Mouse (Mus musculus) midbrain, embryonic 14.5 days (tissue): ENCODE measurements around the gene Phf13. TPM values are rescaled to one million over a fixed set of nuclear protein-coding genes. Genes with fewer than 3 reads are reported as not detected.

Experiments used
- ATAC-seq: fragments of 200-750 bp; cut with Nextera tagmentation; 2 replicates; pipeline ENCODE4 v1.8.0; 2017; ENCODE audit warnings: moderate number of reproducible peaks, moderate library complexity; ENCODE audit not compliant: low FRiP score, low TSS enrichment
- DNase-seq: peaks from one replicate; pipeline ENCODE4 v3.0.0-alpha.2; 2015
- H3K27ac ChIP-seq: fragments of 300-500 bp; sonication (generic); replicated peaks from 2 replicates; pipeline ENCODE4 v1.5.1; 2014; ENCODE audit warnings: mild to moderate bottlenecking, low read depth, low read length, moderate library complexity
- H3K27me3 ChIP-seq: fragments of 300-500 bp; sonication (generic); 2 replicates; pipeline ENCODE4 v1.6.1; 2014; ENCODE audit warnings: low read length, control low read depth, mixed read lengths; ENCODE audit not compliant: control insufficient read depth, insufficient read depth
- H3K36me3 ChIP-seq: fragments of 300-500 bp; sonication (generic); 2 replicates; pipeline ENCODE4 v1.6.1; 2014; ENCODE audit warnings: low read length, control low read depth; ENCODE audit not compliant: control insufficient read depth, insufficient read depth
- H3K4me1 ChIP-seq: fragments of 300-500 bp; sonication (generic); 2 replicates; pipeline ENCODE4 v1.6.1; 2014; ENCODE audit warnings: mild to moderate bottlenecking, antibody characterized with exemption, low read length, control low read depth; ENCODE audit not compliant: control insufficient read depth, insufficient read depth
- H3K4me2 ChIP-seq: fragments of 300-500 bp; sonication (generic); 2 replicates; pipeline ENCODE4 v1.6.1; 2014; ENCODE audit warnings: mild to moderate bottlenecking, low read length, moderate library complexity
- H3K4me3 ChIP-seq: fragments of 300-500 bp; sonication (generic); replicated peaks from 2 replicates; pipeline ENCODE4 v1.5.1; 2014; ENCODE audit warnings: low read depth, low read length
- H3K9ac ChIP-seq: fragments of 300-500 bp; sonication (generic); replicated peaks from 2 replicates; pipeline ENCODE4 v1.6.1; 2014; ENCODE audit warnings: mild to moderate bottlenecking, low read length, moderate library complexity
- H3K9me3 ChIP-seq: fragments of 300-500 bp; sonication (generic); 2 replicates; pipeline ENCODE4 v1.6.1; 2016; ENCODE audit warnings: low read length, control low read depth, mixed read lengths; ENCODE audit not compliant: control insufficient read depth
- WGBS: fragments of 180-500 bp; shearing (Covaris S2); extraction: QIAGEN DNeasy Blood & Tissue Kit; methylation state at CpG from one replicate; pipeline ENCODE4 v1.1.7; 2014; 5-methylcytosine and 5-hydroxymethylcytosine counted together
- polyA plus RNA-seq: library from polyadenylated mRNA; unstranded; fragments of >200 nt; fragmentation: Nextera tagmentation; extraction: Ambion mirVana; gene quantifications from 2 replicates; pipeline ENCODE4 v1.2.1, GENCODE M21; 2014

Gene Phf13
- polyA plus RNA-seq, 1 experiment from 2014 or later: 19.0 TPM

DNA sequence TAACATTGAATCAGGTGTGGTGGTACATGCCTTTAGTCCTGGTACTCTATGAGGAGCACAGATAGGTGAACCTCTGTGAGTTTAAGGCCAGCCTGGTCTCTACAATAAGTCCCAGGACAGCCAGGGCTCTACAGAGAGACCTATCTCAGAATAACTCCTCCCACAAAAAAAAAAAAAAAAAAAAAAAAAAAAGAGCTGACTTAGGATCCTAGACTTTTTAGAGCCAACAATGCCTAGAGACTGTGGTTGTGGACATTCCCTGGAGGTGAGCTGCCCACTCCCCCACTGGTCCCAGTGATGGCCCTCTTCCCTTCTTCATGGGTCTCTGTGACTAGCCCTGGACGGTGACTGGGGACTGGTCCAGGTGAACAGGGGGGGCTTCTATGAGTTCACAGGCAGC lies 40.3 kb downstream of the Phf13 start:
- no peak overlapping the region for H3K4me3 ChIP-seq
- no peaks in the 10 kb centered on the region for H3K27me3 ChIP-seq
- no peak for DNase-seq

DNA sequence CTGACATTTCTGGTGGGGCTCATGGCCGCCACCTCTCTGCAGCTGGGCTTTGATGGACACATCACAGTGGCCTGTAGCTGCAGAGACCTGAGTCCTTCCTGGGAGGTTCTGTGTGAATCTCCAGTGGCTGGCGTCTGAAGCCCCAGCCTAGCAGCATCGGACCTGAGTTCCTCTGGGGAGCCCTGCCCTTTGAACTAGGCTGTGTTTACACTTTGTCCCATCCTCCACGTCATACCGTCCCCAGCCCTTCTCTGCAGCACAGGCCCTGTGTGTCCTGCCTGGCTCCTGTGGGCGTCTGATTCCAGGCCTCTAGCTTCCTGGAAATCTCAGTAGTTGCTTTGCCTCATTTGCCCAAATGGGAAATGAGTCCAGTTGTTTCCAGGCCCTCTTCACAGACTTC lies 42.8 kb downstream of the Phf13 start:
- no peak overlapping the region for H3K9ac ChIP-seq
- peaks cover 63% of the 10 kb centered on the region for H3K36me3 ChIP-seq
- H3K27ac ChIP-seq: no peak overlapping the region
- H3K4me1 ChIP-seq: no peaks in the 10 kb centered on the region
- ATAC-seq: no peak
- no peak for DNase-seq
- H3K4me3 ChIP-seq: no peak overlapping the region
- H3K27me3 ChIP-seq: no peaks in the 10 kb centered on the region
- 93% methylated on average over 6 of the region's 6 CpGs for WGBS
- H3K4me2 ChIP-seq: no peak overlapping the region
- no peaks in the 10 kb centered on the region for H3K9me3 ChIP-seq

More for the DNA sequence above, 40.3 kb downstream of the Phf13 start:
- no peak overlapping the region for H3K4me2 ChIP-seq
- no peak for ATAC-seq
- H3K9ac ChIP-seq: no peak overlapping the region
- 92% methylated on average over 1 of the region's 1 CpGs for WGBS
- peaks cover 84% of the 10 kb centered on the region for H3K36me3 ChIP-seq
- H3K9me3 ChIP-seq: no peaks in the 10 kb centered on the region
- no peaks in the 10 kb centered on the region for H3K4me1 ChIP-seq
- no peak overlapping the region for H3K27ac ChIP-seq

DNA sequence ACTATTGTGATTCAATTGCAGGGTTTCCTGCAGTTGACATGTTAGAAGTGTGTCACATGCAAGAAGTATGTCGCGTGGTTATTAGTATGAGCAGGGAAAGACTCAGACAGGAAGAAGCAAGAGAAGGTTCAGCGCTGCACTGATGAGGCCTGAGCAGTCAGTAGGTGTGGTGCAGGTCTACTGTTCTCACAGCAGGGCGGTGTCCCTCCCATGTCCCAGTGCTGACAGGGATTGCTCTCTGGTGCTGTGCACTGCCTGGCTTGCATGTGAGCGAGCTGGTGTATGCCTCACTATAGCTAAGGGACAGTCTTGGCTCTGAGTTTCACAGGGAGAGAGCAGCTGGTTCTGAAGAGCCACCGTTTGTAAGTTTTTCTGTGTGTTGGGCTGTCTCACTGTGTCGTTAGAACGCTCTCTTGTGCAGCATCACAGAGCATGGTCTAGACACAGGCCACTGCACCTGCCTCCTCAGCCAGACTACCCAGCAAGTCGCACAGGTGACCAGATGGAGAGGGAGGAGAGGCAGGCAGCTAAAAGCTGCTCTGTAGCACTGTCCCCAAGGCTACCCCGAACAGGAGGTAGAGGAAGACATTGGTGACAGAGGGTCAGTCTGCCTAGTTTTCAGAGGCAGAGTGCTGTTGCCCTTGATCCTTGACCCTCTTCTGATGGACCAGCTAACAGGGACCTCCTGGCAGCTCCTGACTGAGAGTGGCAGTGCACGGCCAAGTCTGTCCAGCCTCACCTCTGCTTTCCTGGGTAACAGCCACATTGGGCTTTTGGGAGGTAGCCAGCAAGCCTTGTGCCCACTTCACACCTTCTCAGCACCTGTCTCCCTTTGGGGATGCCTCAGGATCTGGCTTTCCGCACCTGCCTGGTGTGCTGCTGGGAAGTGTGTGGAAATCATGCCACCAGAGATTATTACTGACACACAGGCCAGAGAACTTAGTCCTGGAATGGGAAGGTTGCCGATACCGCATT lies 47.3 kb downstream of the Phf13 start:
- Histone ChIP-seq H3K4me3 (no peak overlapping the region), H3K4me2 (no peak overlapping the region), H3K9ac (no peak overlapping the region), H3K27me3 (no peaks in the 10 kb centered on the region), H3K36me3 (peaks cover 29% of the 10 kb centered on the region), H3K4me1 (no peaks in the 10 kb centered on the region), H3K9me3 (no peaks in the 10 kb centered on the region), H3K27ac (no peak overlapping the region)
- ATAC-seq (no peak), DNase-seq (no peak)
- 92% methylated on average over 14 of the region's 14 CpGs for WGBS

DNA sequence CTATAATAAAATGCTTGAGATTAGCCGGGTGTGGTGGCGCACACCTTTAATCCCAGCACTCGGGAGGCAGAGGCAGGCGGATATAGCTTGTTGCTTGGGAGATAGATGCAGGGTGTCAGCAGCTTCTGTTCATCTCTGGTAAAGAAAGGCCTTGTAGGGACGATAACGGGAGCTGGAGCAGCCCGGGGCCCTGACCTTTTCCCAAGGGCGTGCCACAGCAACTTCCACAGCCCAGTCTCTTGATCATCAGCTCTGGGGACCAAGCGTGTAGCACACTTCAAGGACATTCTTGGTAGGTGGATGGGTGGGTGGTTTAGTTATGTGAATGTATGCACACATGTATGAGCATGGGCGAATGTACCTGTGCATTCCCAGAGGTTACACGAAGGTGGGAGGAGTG lies 49.8 kb downstream of the Phf13 start:
- H3K9me3 ChIP-seq: no peaks in the 10 kb centered on the region
- H3K27ac ChIP-seq: no peak overlapping the region
- WGBS: 92% methylated on average over 11 of the region's 11 CpGs
- H3K4me1 ChIP-seq: no peaks in the 10 kb centered on the region
- ATAC-seq: no peak
- no peak overlapping the region for H3K4me3 ChIP-seq
- H3K36me3 ChIP-seq: 0 out of 2 replicates have a peak, but pooled peaks cover 4% of the 10 kb centered on the region
- no peak overlapping the region for H3K9ac ChIP-seq
- no peak for DNase-seq
- no peak overlapping the region for H3K4me2 ChIP-seq
- H3K27me3 ChIP-seq: no peaks in the 10 kb centered on the region

Other genes with a start within 250 kb of the Phf13 start
- gene Camta1, start 134.4 kb downstream of the Phf13 start, polyA plus RNA-seq: 157 and 164 TPM in 2 replicates
- gene Dnajc11, start 62.6 kb downstream of the Phf13 start, polyA plus RNA-seq: 69.2 and 75.2 TPM in 2 replicates
- 23.1 and 31.2 TPM in 2 replicates for gene Thap3, start 7.3 kb downstream of the Phf13 start, polyA plus RNA-seq
- gene Klhl21, start 12.5 kb upstream of the Phf13 start, polyA plus RNA-seq: 1.5 and 1.6 TPM in 2 replicates
- 19.7 and 21.8 TPM in 2 replicates for gene Zbtb48, start 31.4 kb upstream of the Phf13 start, polyA plus RNA-seq
- 1.2 and 1.3 TPM in 2 replicates for gene Tas1r1, start 42.3 kb upstream of the Phf13 start, polyA plus RNA-seq
- gene Nol9, start 43.1 kb upstream of the Phf13 start, polyA plus RNA-seq: 21.1 and 25.8 TPM in 2 replicates
- 7.0 and 8.0 TPM in 2 replicates for gene Plekhg5, start 76.2 kb upstream of the Phf13 start, polyA plus RNA-seq
- gene Tnfrsf25, start 119.7 kb upstream of the Phf13 start, polyA plus RNA-seq: 0.54 and 1.2 TPM in 2 replicates
- not detected in 2 replicates for gene Espn, start 156.1 kb upstream of the Phf13 start, polyA plus RNA-seq
- gene Hes2, start 162.6 kb upstream of the Phf13 start, polyA plus RNA-seq: not detected in 2 replicates
- gene Acot7, start 181.9 kb upstream of the Phf13 start, polyA plus RNA-seq: 276 and 368 TPM in 2 replicates